Mouse (Mus musculus) embryo, embryonic 11.5 days (tissue): Measurements from ENCODE around the gene Treml1.

Source experiments
- DNase-seq: peaks from one replicate; pipeline ENCODE4 v3.0.0-alpha.2; 2012; ENCODE audit warnings: low read depth, low spot score

The Treml1 gene

GRCm38 (mm10) chr17:48357892-48358291 lies 1.8 kb upstream of the Treml1 start:
- no peak for DNase-seq

GRCm38 (mm10) chr17:48360462-48360861 lies 746 bp downstream of the Treml1 start:
- no peak for DNase-seq

GRCm38 (mm10) chr17:48362346-48362745 lies 2.6 kb downstream of the Treml1 start:
- no peak for DNase-seq

GRCm38 (mm10) chr17:48362966-48363365 lies 3.2 kb downstream of the Treml1 start:
- DNase-seq, result no peak

- DNase-seq, result no peak
Measured at GRCm38 (mm10) chr17:48363421-48363965, 3.8 kb downstream of the Treml1 start.

- no peak for DNase-seq
Measured at GRCm38 (mm10) chr17:48365511-48366155, 5.9 kb downstream of the Treml1 start.

GRCm38 (mm10) chr17:48366806-48367205 lies 7.1 kb downstream of the Treml1 start:
- no peak for DNase-seq

- DNase-seq, result no peak
Measured at GRCm38 (mm10) chr17:48371621-48372020, 11.9 kb downstream of the Treml1 start.

- no peak for DNase-seq
Measured at GRCm38 (mm10) chr17:48372987-48373386, 13.3 kb downstream of the Treml1 start.

- no peak for DNase-seq
Measured at GRCm38 (mm10) chr17:48376102-48376501, 16.4 kb downstream of the Treml1 start.

- DNase-seq, result no peak
Measured at GRCm38 (mm10) chr17:48379050-48379449, 19.3 kb downstream of the Treml1 start.

- DNase-seq, result no peak
Measured at GRCm38 (mm10) chr17:48385786-48386461, 26.2 kb downstream of the Treml1 start.

- DNase-seq, result no peak
Measured at GRCm38 (mm10) chr17:48388666-48389065, 28.9 kb downstream of the Treml1 start.

GRCm38 (mm10) chr17:48389442-48389841 lies 29.7 kb downstream of the Treml1 start:
- no peak for DNase-seq

GRCm38 (mm10) chr17:48391446-48391845 lies 31.7 kb downstream of the Treml1 start:
- DNase-seq, result no peak

GRCm38 (mm10) chr17:48392616-48393015 lies 32.9 kb downstream of the Treml1 start:
- no peak for DNase-seq

GRCm38 (mm10) chr17:48401710-48402109 lies 42.0 kb downstream of the Treml1 start:
- no peak for DNase-seq

- DNase-seq, result no peak
Measured at GRCm38 (mm10) chr17:48402751-48403150, 43.0 kb downstream of the Treml1 start.

GRCm38 (mm10) chr17:48403848-48404247 lies 44.1 kb downstream of the Treml1 start:
- DNase-seq, result no peak

- no peak for DNase-seq
Measured at GRCm38 (mm10) chr17:48404706-48405105, 45.0 kb downstream of the Treml1 start.

- DNase-seq, result no peak
Measured at GRCm38 (mm10) chr17:48407154-48407553, 47.4 kb downstream of the Treml1 start.

GRCm38 (mm10) chr17:48407910-48408525 lies 48.3 kb downstream of the Treml1 start:
- peak; percentile 13 for DNase-seq
